Mouse (Mus musculus) hindbrain, embryonic 11.5 days (tissue): ENCODE results near the gene Pcsk4. TPM values are rescaled to one million over a fixed set of nuclear protein-coding genes. Genes with fewer than 3 reads are reported as not detected.
A peak's percentile ranks its signal among the peaks of the same experiment; 100 is the strongest.

ENCODE experiments used
- ATAC-seq: fragments of 200-750 bp; cut with Nextera tagmentation; 2 replicates; pipeline ENCODE4 v1.8.0; 2017; ENCODE audit warnings: mild to moderate bottlenecking, moderate TSS enrichment, moderate library complexity; ENCODE audit not compliant: low FRiP score
- DNase-seq: peaks from one replicate; pipeline ENCODE4 v3.0.0-alpha.2; 2015; ENCODE audit warnings: low spot score
- H3K27ac ChIP-seq: fragments of 300-500 bp; sonication (generic); 2 replicates; pipeline ENCODE4 v1.5.1; 2014; ENCODE audit warnings: mild to moderate bottlenecking, low read depth, low read length
- H3K27me3 ChIP-seq: fragments of 300-500 bp; sonication (generic); 2 replicates; pipeline ENCODE4 v1.6.1; 2014; ENCODE audit warnings: mild to moderate bottlenecking, low read length, moderate library complexity, mixed read lengths; ENCODE audit not compliant: control insufficient read depth, insufficient read depth
- H3K36me3 ChIP-seq: fragments of 300-500 bp; sonication (generic); 2 replicates; pipeline ENCODE4 v1.6.1; 2014; ENCODE audit warnings: mild to moderate bottlenecking, low read length, moderate library complexity, mixed read lengths; ENCODE audit not compliant: control insufficient read depth, insufficient read depth
- H3K4me1 ChIP-seq: fragments of 300-500 bp; sonication (generic); replicated peaks from 2 replicates; pipeline ENCODE4 v1.6.1; 2014; ENCODE audit warnings: low read length, mixed read lengths; ENCODE audit not compliant: control insufficient read depth, insufficient read depth
- H3K4me2 ChIP-seq: fragments of 300-500 bp; sonication (generic); replicated peaks from 2 replicates; pipeline ENCODE4 v1.6.1; 2014; ENCODE audit warnings: mild to moderate bottlenecking, low read depth, low read length
- H3K4me3 ChIP-seq: fragments of 300-500 bp; sonication (generic); 2 replicates; pipeline ENCODE4 v1.5.1; 2014; ENCODE audit warnings: low read depth, low read length
- H3K9ac ChIP-seq: fragments of 300-500 bp; sonication (generic); 2 replicates; pipeline ENCODE4 v1.6.1; 2014; ENCODE audit warnings: low read depth, low read length
- H3K9me3 ChIP-seq: fragments of 300-500 bp; sonication (generic); 2 replicates; pipeline ENCODE4 v1.6.1; 2016; ENCODE audit warnings: low read length; ENCODE audit not compliant: control insufficient read depth
- WGBS: fragments of 180-500 bp; shearing (Covaris S2); extraction: QIAGEN DNeasy Blood & Tissue Kit; methylation state at CpG from one replicate; pipeline ENCODE4 v1.1.7; 2014; 5-methylcytosine and 5-hydroxymethylcytosine counted together
- polyA plus RNA-seq: library from polyadenylated mRNA; unstranded; fragments of >200 nt; fragmentation: Nextera tagmentation; extraction: Ambion mirVana; gene quantifications from 2 replicates; pipeline ENCODE4 v1.2.1, GENCODE M21; 2014

The Pcsk4 gene
- polyA plus RNA-seq, 1 experiment from 2014 or later: 1.8 TPM

- Histone ChIP-seq H3K36me3 (peaks cover 10% of the 10 kb centered on the region), H3K4me3 (peak overlapping the region; percentile 95), H3K4me1 (peaks cover 22% of the 10 kb centered on the region), H3K9me3 (no peaks in the 10 kb centered on the region), H3K4me2 (peak overlapping the region; percentile 96), H3K27ac (peak overlapping the region; percentile 59), H3K27me3 (no peaks in the 10 kb centered on the region), H3K9ac (peak overlapping the region; percentile 99)
- 28% methylated on average over 14 of the region's 14 CpGs for WGBS
- DNase-seq (no peak), ATAC-seq (no peak)
These were observed 36.0 kb downstream of the Pcsk4 start for GRCm38 (mm10) chr10:80293325-80293724.

- no peaks in the 10 kb centered on the region for H3K27me3 ChIP-seq
- peak within 1 kb of the TSS; percentile 95 for H3K4me3 ChIP-seq
- H3K9ac ChIP-seq: peak within 1 kb of the TSS; percentile 99
- H3K4me1 ChIP-seq: peaks cover 17% of the 10 kb centered on the region
- H3K9me3 ChIP-seq: no peaks in the 10 kb centered on the region
- ATAC-seq (peak; percentile 77), DNase-seq (peak; percentile 98)
- WGBS: under 1% methylated on average over 72 of the region's 72 CpGs
- H3K36me3 ChIP-seq: peaks cover 10% of the 10 kb centered on the region
- peak within 1 kb of the TSS; percentile 96 for H3K4me2 ChIP-seq
- H3K27ac ChIP-seq: peak within 1 kb of the TSS; percentile 90
These were observed 36.8 kb downstream of the Pcsk4 start, which contains the start of gene Rps15 for GRCm38 (mm10) chr10:80292251-80293146. Rps15 (plus strand) TSS chr10:80292453.

DNA sequence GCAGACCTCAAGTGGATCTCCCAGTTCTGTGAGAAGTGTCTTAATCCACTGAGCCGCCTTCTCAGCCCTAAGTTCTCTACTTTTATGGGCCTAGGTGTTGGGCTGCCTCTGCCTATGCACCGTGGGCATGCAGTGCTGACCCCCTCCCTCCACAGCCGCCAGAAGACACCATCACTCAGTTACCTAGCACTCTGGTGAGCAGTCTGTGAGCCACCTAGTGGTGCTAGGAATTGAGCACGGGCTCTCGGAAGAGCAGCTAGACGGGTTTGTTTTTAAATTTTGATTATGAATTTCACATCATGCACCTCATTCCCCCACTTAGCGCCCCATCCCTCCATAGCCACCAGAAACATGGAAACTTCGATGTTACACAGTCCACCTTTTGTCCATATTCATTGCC, 40.6 kb downstream of the Pcsk4 start:
- ATAC-seq (no peak), DNase-seq (no peak)
- H3K4me3 ChIP-seq: no peak overlapping the region
- H3K4me1 ChIP-seq: peaks cover 4% of the 10 kb centered on the region; the same call in 1 of the 2 replicates
- no peaks in the 10 kb centered on the region for H3K9me3 ChIP-seq
- no peak overlapping the region for H3K9ac ChIP-seq
- no peak overlapping the region for H3K4me2 ChIP-seq
- WGBS: 75% methylated on average over 8 of the region's 8 CpGs
- H3K27me3 ChIP-seq: no peaks in the 10 kb centered on the region
- peaks cover 9% of the 10 kb centered on the region; the same call in 1 of the 2 replicates for H3K36me3 ChIP-seq
- no peak overlapping the region for H3K27ac ChIP-seq

DNA sequence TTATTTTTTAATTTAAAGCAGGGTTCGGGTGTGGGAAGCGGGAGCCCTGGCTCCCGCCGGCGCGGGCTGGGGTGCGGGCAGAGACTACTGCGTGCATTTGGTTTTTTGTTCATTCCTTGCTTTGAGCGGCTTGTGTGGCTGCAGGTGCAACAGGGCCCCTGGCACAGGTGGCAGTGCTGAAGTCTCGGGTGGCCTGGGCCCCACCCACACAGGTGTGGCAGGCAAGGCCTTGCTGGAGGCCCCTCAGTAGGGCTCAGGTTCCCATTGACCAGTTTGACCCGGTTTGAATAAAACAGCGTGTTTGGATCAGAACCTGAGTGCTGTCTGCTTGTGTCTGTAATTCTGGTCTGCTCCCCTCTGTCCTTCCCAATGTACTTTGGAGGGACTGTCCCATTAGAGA, 41.2 kb downstream of the Pcsk4 start:
- H3K4me2 ChIP-seq: no peak overlapping the region
- DNase-seq (no peak), ATAC-seq (no peak)
- no peak overlapping the region; the same call in 1 of the 2 replicates for H3K9ac ChIP-seq
- no peak overlapping the region for H3K27ac ChIP-seq
- no peaks in the 10 kb centered on the region for H3K27me3 ChIP-seq
- H3K4me1 ChIP-seq: no peaks in the 10 kb centered on the region; the same call in 1 of the 2 replicates
- no peak overlapping the region for H3K4me3 ChIP-seq
- WGBS: 95% methylated on average over 12 of the region's 12 CpGs
- H3K36me3 ChIP-seq: peaks cover 12% of the 10 kb centered on the region
- H3K9me3 ChIP-seq: no peaks in the 10 kb centered on the region

GRCm38 (mm10) chr10:80285222-80286070, 43.9 kb downstream of the Pcsk4 start:
- H3K27me3 ChIP-seq: no peaks in the 10 kb centered on the region
- H3K9ac ChIP-seq: no peak overlapping the region
- WGBS: 75% methylated on average over 9 of the region's 15 CpGs
- H3K4me1 ChIP-seq: no peaks in the 10 kb centered on the region
- H3K36me3 ChIP-seq: peaks cover 12% of the 10 kb centered on the region
- H3K4me3 ChIP-seq: no peak overlapping the region
- no peaks in the 10 kb centered on the region for H3K9me3 ChIP-seq
- no peak overlapping the region for H3K27ac ChIP-seq
- no peak overlapping the region for H3K4me2 ChIP-seq
- ATAC-seq (no peak), DNase-seq (no peak)

DNA sequence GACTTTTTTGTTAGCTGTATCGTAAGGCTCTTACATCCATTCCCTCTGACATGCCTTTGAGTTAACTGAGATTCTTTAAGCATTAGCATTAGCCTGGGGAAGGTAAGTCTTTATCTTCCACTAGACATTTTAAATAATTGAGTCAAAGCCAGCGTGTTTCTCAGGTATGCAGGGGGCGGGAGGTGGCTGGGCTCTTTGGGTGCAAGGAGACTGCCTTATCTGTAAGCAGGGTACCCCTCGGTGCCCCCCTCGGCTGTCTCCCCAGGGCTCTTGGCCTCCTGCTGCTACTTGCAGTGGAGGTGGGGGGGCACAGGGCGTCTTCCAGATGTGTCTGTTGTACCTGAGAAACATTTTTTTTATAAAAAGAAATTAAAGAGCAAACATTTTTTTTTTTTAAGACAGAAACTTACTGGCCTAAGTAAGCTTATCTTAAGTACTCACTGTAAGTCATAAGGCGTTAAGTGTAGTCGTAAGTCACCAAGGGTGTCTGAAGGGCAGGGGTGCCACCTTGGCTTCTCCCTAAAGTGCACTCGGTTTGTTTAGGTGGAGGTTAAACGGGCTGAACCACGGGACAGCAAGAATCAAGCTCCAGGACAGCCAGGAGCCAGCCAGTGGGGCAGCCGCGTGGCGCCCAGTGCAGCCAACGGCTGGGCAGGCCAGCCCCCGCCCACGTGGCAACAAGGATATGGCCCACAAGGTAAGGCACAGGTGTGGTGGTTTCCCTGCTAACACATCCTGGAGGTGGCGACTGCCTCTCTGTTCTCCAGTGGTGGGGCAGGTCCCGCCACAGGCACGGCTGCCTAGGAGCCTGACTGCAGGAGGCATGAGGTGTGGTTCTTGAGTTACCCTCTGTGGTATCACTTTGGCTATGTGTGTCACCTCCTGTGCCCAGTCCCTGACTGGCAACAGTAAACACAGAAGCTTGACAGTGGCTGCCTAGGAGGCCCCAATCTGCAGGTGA, 46.5 kb downstream of the Pcsk4 start:
- H3K4me2 ChIP-seq: no peak overlapping the region
- H3K9ac ChIP-seq: no peak overlapping the region
- no peak overlapping the region for H3K27ac ChIP-seq
- no peaks in the 10 kb centered on the region for H3K4me1 ChIP-seq
- WGBS: 94% methylated on average over 20 of the region's 20 CpGs
- DNase-seq (no peak), ATAC-seq (no peak)
- peaks cover 26% of the 10 kb centered on the region for H3K36me3 ChIP-seq
- H3K9me3 ChIP-seq: no peaks in the 10 kb centered on the region
- H3K27me3 ChIP-seq: no peaks in the 10 kb centered on the region
- H3K4me3 ChIP-seq: no peak overlapping the region

DNA sequence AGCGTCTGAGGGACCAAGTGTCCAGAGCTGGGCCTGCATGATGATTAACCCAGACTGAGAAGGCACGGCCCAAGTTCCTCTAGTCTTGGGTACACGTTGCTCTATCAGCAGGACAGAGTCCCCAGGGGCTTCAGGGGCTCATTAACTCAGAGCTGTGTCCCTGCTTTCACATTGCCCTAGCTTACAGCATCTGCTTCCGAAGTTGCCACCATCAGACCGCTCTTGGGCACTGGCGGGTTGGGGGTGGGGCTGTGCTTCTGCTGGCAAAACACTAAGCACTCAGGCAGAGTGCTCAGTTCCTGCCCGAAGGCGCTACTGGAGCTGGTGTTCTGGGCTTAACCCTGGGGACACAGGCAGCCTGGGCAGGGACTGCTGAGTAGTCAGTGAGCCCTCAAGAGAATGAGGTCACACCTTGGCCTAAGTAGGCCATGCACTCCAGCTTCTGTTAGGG, 47.4 kb downstream of the Pcsk4 start:
- Histone ChIP-seq H3K36me3 (peaks cover 25% of the 10 kb centered on the region), H3K27me3 (no peaks in the 10 kb centered on the region), H3K4me1 (no peaks in the 10 kb centered on the region), H3K4me3 (no peak overlapping the region), H3K9ac (no peak overlapping the region), H3K27ac (peak overlapping the region; percentile 51; the same call in 1 of the 2 replicates), H3K4me2 (no peak overlapping the region), H3K9me3 (no peaks in the 10 kb centered on the region)
- 77% methylated on average over 8 of the region's 8 CpGs for WGBS
- no peak for DNase-seq
- peak; percentile 28; the same call in 1 of the 2 replicates for ATAC-seq

DNA sequence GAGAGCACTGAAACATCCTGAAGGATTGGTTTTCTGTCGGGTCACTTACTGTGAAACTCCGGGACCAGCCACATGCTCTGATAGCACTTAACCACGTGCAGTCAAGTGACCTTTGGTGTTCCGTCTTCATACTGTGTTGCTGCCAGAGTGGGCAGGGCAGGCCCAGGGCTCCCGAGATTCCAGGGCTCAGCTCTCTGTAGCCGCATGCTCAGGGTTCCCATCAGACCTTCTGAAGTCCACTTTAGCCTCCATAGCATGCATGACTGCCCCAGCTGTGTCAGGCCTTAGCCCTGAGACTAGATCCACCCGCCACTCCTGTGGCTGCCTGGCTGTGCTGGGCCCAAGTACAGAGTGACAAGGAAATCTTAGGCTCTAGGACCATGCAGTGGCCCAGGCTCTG, 48.0 kb downstream of the Pcsk4 start:
- H3K9ac ChIP-seq: no peak overlapping the region
- 84% methylated on average over 7 of the region's 7 CpGs for WGBS

More for the DNA sequence above, 48.0 kb downstream of the Pcsk4 start:
- Histone ChIP-seq H3K9me3 (no peaks in the 10 kb centered on the region), H3K4me3 (no peak overlapping the region), H3K27ac (peak overlapping the region; percentile 51; the same call in 1 of the 2 replicates), H3K36me3 (peaks cover 21% of the 10 kb centered on the region), H3K27me3 (no peaks in the 10 kb centered on the region), H3K4me2 (no peak overlapping the region), H3K4me1 (no peaks in the 10 kb centered on the region)
- DNase-seq: no peak
- no peak for ATAC-seq
